Mouse (Mus musculus): ENCODE results near the gene Cacng8.

DNA sequence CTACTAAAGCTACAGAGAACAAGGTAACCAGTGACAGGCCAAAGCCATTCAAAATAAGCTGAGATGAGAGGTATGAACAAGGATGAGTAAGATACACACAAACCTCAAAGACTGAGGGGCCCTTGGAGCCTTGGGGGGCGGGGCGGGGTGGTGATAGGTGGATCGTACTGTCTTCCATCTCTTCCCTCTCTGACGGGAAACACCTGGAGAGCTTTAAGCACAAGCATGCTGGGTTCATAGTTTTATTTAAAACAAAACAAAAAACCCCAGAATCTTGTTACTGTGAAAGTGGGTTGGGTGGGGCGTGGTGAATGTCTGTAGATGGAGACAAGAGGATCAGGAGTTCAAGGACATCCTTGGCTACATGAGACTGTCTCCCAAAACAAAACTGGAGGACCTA, 30.0 kb downstream of the Cacng8 start:
- no peak for TF ChIP-seq CTCF (IDR thresholded peaks at IDR 0.05)
- no peak for TF ChIP-seq EP300 (IDR thresholded peaks at IDR 0.05; ENCODE audit: insufficient read depth, low read depth, low read length)
- no peak for TF ChIP-seq POLR2A (IDR thresholded peaks at IDR 0.05; ENCODE audit: insufficient read depth, low read depth, low read length)
